Mouse (Mus musculus) testis, postnatal 14 days (tissue): Measurements from ENCODE around the gene Spaca9.

Experiments
- DNase-seq: peaks from one replicate; pipeline ENCODE4 v3.0.0; 2021; ENCODE audit warnings: low spot score

The Spaca9 gene

DNA sequence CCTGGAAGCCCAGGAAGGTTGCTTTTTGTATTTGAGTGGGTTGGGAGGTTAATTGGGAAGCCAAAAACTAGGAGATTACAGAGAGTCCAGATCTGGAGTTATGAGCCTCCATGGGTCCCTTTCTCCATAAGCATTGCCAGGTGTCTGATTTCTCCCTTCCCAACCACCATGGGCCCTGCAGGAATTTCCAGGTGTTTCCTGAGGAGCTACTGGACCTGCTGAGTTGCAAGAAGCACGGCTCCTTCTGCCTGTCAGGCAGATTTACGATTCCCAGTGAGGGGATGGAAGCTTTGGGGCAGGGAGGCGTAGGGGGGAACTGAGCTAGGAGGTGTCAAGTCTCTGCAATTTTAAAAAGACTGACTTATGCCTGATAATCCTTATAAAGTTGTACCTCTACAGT lies 33.7 kb downstream of the Spaca9 start:
- no peak for DNase-seq

DNA sequence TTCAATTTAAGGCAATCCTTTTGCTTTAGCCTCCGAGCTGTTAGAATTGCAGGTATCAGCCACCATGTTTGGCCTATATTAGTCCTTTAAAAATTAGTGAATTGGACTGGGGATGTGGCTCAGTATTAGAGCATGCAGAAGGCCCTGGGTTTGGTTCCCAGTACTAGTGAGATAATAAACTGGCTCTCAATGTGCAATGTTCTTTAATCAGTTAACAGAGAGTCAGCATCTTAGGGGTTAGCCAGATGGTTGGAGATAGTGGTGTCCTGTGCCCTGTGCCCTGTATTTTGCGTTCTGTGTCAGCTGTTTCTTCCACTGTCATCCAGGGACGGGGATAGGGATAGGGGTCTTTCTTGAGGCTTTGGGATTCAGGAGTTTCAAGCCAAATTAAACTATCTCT lies 36.6 kb downstream of the Spaca9 start:
- DNase-seq, result no peak

DNA sequence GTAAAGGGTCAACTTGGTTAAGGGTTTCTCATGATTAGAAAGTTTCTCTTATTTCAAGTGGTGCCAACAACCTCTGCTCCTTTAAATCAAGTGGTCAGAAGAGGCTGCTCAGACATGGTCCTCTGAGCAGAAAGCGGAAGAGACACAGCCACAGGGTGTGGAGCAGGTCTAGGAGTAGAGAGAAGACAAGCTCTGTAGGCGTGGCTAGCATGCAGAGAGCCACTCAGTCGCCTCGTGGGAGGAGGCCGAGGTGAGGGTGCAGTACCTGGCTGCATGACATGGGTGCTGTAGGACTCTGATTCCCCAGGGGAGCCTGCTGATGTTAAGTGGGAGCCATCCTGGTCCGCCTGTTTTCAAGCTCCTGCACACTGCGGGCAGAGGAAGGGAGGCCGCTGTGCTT lies 43.3 kb downstream of the Spaca9 start:
- DNase-seq, result no peak

DNA sequence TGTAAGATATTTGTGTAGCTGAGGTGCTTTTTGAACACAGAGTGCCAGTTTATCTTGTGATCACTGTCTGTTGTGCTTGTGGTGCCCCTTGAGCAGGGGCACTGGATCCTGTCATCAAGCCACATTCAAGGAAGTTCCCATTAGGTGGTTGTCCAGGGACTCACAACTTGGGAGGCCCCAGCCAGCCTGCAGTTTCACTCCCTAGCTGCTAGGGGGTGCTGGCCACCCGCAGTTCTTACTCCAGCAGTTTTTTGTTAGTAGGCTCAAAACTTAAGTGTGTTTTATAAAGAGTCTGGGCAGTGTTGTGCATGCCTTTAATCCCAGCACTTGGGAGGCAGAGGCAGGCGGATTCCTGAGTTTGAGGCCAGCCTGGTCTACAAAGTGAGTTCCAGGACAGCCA lies 45.2 kb downstream of the Spaca9 start:
- no peak for DNase-seq

DNA sequence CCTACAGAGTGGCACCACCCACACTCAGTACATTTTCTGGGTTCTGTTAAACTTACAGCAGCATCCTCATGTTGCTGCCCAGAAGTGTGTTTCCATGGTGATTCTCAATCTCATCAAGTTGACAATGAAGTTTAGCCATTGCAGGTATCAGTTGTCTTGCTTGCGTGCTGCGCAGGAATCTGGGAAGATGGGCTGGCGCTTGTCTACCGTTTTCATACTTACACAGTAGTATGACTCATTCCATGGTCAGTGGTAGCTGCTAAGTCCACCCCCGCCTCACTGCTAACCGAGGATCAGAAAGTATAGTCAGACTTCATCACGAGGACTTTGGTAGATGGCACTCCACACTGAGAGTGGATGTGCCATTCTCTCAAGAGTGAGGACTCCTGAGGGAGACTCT lies 46.2 kb downstream of the Spaca9 start:
- DNase-seq, result no peak

DNA sequence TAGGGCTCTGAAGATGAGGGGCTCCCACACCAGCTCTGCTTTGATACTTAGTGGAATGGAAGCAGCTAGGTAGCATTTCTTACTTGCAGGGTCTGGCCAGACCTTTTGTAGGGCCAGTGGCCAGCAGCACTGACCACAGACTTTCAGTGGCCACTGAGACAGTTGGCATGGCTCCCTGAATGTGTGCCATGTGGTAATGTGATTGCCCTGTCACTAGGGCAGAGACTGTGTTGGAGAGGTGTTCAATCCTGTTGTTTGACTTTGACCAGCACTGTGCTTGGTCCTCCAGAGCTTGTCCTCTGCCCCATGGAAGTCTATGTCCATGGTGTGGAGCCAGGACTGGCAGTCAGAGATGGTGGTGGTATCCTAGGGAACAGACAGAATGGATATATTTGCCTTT lies 49.0 kb downstream of the Spaca9 start:
- no peak for DNase-seq

DNA sequence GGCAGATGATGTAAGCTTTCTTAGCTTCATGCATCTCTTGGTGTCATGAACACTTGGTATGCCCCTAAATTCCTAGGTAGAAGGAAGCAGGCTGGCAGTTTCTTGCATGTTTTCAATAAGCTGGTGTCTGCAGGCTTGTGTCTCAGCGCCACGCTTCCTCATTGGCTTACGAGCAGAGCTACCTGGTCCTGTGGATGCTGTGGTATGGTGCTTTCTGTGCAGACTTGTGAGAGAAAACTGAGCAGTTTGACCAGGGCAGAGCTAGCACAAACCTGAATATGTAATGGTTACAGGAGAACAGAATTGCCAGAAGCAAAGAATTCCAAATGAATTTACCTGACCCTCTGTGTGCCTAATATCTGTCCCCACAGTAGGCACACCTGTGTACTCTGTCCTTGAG lies 56.4 kb downstream of the Spaca9 start:
- no peak for DNase-seq
